Mouse (Mus musculus) ES-E14 (cell line): ENCODE results near the gene Hsd17b14. TPM values are rescaled to one million over a fixed set of nuclear protein-coding genes. Genes with fewer than 3 reads are reported as not detected.

Source experiments
- DNase-seq: peaks from one replicate; pipeline ENCODE4 v3.0.0-alpha.2; 2013; ENCODE audit warnings: low read depth, low spot score
- H3K27ac ChIP-seq: 2 replicates; pipeline ENCODE4 v1.5.1; 2012; ENCODE audit warnings: low read depth, mild to moderate bottlenecking, low read length, moderate library complexity, mixed read lengths; ENCODE audit not compliant: poor library complexity, insufficient read depth, severe bottlenecking
- H3K36me3 ChIP-seq: 2 replicates; pipeline ENCODE4 v1.6.1; 2012; ENCODE audit warnings: mild to moderate bottlenecking, low read length, moderate library complexity, mixed read lengths; ENCODE audit not compliant: control insufficient read depth, poor library complexity, insufficient read depth, severe bottlenecking
- H3K4me1 ChIP-seq, 2 experiments: fragments of 150-350 bp in 1 of 2; sonication (generic) in 1 of 2; 2 replicates each; pipeline ENCODE4 v1.6.1; 2012; ENCODE audit warnings: low read length in 2 of 2, mild to moderate bottlenecking in 1 of 2, mixed read lengths in 1 of 2; ENCODE audit not compliant: control insufficient read depth in 2 of 2, insufficient read depth in 2 of 2, poor library complexity in 1 of 2
- H3K4me3 ChIP-seq, 2 experiments: fragments of 150-350 bp in 1 of 2; sonication (generic) in 1 of 2; 2 replicates each; pipeline ENCODE4 v1.5.1; 2012; ENCODE audit warnings: low read length in 2 of 2, low read depth in 1 of 2, mild to moderate bottlenecking in 1 of 2, mixed read lengths in 1 of 2; ENCODE audit not compliant: insufficient read depth in 1 of 2, poor library complexity in 1 of 2, severe bottlenecking in 1 of 2
- H3K9ac ChIP-seq: 2 replicates; pipeline ENCODE4 v1.6.1; 2012; ENCODE audit warnings: low read depth, mild to moderate bottlenecking, low read length, mixed read lengths; ENCODE audit not compliant: poor library complexity, insufficient read depth, severe bottlenecking
- H3K9me3 ChIP-seq: fragments of 150-350 bp; sonication (generic); 2 replicates; pipeline ENCODE4 v1.6.1; 2012; ENCODE audit warnings: low read depth, mild to moderate bottlenecking, low read length; ENCODE audit not compliant: control insufficient read depth, insufficient read depth
- CHD2 ChIP-seq: IDR thresholded peaks from 2 replicates; pipeline ENCODE4 v1.6.1; 2014; ENCODE audit warnings: mild to moderate bottlenecking, low read depth, low read length, inconsistent platforms
- HCFC1 ChIP-seq: IDR thresholded peaks from 2 replicates; pipeline ENCODE4 v1.6.1; 2012; ENCODE audit warnings: low read length, inconsistent platforms, borderline replicate concordance; ENCODE audit not compliant: insufficient read depth
- MAFK ChIP-seq: IDR thresholded peaks from 2 replicates; pipeline ENCODE4 v1.6.1; 2014; ENCODE audit warnings: mild to moderate bottlenecking, low read depth, low read length, inconsistent platforms; ENCODE audit not compliant: insufficient read depth
- ZC3H11A ChIP-seq: IDR thresholded peaks from 2 replicates; pipeline ENCODE4 v1.6.1; 2012; ENCODE audit warnings: low read depth, mild to moderate bottlenecking, inconsistent platforms, low read length, borderline replicate concordance
- ZNF384 ChIP-seq: IDR thresholded peaks from 2 replicates; pipeline ENCODE4 v1.6.1; 2012; ENCODE audit warnings: low read depth, low read length, inconsistent platforms
- in situ Hi-C, 2 experiments: fragments of 600-800 bp; cut with MboI; formaldehyde crosslinking; loops; one replicate each; pipeline ENCODE4 v1.15.1; 2025; ENCODE audit warnings: low sequenced_read_pairs in 2 of 2, inconsistent platforms in 1 of 2; ENCODE audit not compliant: unreplicated experiment in 2 of 2
- total RNA-seq: library from RNA; depleted of rRNA; stranded (reverse); fragments of 300-350 nt; gene quantifications from 2 replicates; pipeline ENCODE4 v1.2.3, GENCODE M21; 2012

Gene Hsd17b14
- total RNA-seq, 1 experiment: 33.0 TPM

GRCm38 (mm10) chr7:45567780-45568516, 13.3 kb downstream of the Hsd17b14 start:
- TF ChIP-seq CHD2 (no peak), MAFK (no peak), HCFC1 (no peak), ZNF384 (no peak), ZC3H11A (no peak)
- peak; percentile 91 for DNase-seq
- Histone ChIP-seq H3K36me3 (peaks cover 14% of the 10 kb centered on the region), H3K9me3 (no peaks in the 10 kb centered on the region), H3K4me1 (peaks cover 0 to 14% of the 10 kb centered on the region in 2 experiments; a peak in 2 of 4 replicates), H3K4me3 (peak overlapping the region; percentile 35 to 38; a peak in 3 of 4 replicates), H3K27ac (peak overlapping the region; percentile 87), H3K9ac (peak overlapping the region; percentile 38; the same call in 1 of the 2 replicates)
- in situ Hi-C loops: no loop called here

- H3K9ac ChIP-seq: peak overlapping the region; percentile 38; the same call in 1 of the 2 replicates
- H3K4me1 ChIP-seq: peaks cover under 1 to 20% of the 10 kb centered on the region in 2 experiments; a peak in 2 of 4 replicates
- H3K36me3 ChIP-seq: peaks cover 14% of the 10 kb centered on the region
- H3K4me3 ChIP-seq: no peak overlapping the region
- H3K9me3 ChIP-seq: no peaks in the 10 kb centered on the region
- in situ Hi-C loops: no loop called here
- peak overlapping the region; percentile 87 for H3K27ac ChIP-seq
- no peak for TF ChIP-seq HCFC1
- TF ChIP-seq MAFK: no peak
- TF ChIP-seq CHD2: no peak
- no peak for TF ChIP-seq ZC3H11A
- no peak for TF ChIP-seq ZNF384
- no peak for DNase-seq
Observed at GRCm38 (mm10) chr7:45568601-45569473, 14.1 kb downstream of the Hsd17b14 start.

- peak within 1 kb of the TSS; percentile 85 for H3K27ac ChIP-seq
- H3K9me3 ChIP-seq: no peaks in the 10 kb centered on the region
- H3K4me3 ChIP-seq: peak within 1 kb of the TSS; percentile 87 to 89
- DNase-seq: no peak
- peaks cover 16% of the 10 kb centered on the region for H3K36me3 ChIP-seq
- H3K4me1 ChIP-seq: peaks cover 4 to 32% of the 10 kb centered on the region in 2 experiments; a peak in 3 of 4 replicates
- peak within 1 kb of the TSS; percentile 87 for H3K9ac ChIP-seq
- in situ Hi-C loops: no loop called here
- TF ChIP-seq ZNF384 (no peak), MAFK (no peak), ZC3H11A (no peak), HCFC1 (no peak), CHD2 (no peak)
Observed at GRCm38 (mm10) chr7:45570103-45570741, 15.5 kb downstream of the Hsd17b14 start, which contains the start of gene Bcat2. Gene Bcat2 (plus strand): TSS chr7:45570153.

GRCm38 (mm10) chr7:45571966-45572365, 17.3 kb downstream of the Hsd17b14 start:
- no peak for DNase-seq
- Histone ChIP-seq H3K4me1 (peaks cover 7 to 33% of the 10 kb centered on the region in 2 experiments; a peak in 3 of 4 replicates), H3K9me3 (no peaks in the 10 kb centered on the region), H3K9ac (no peak overlapping the region), H3K4me3 (no peak overlapping the region), H3K36me3 (peaks cover 10% of the 10 kb centered on the region), H3K27ac (no peak overlapping the region)
- TF ChIP-seq HCFC1 (no peak), CHD2 (no peak), ZC3H11A (no peak), MAFK (no peak), ZNF384 (no peak)
- in situ Hi-C loops: no loop called here
